Mouse (Mus musculus) midbrain, embryonic 11.5 days (tissue): ENCODE results near the gene Clasrp. TPM values are rescaled to one million over a fixed set of nuclear protein-coding genes. Genes with fewer than 3 reads are reported as not detected.

Experiments used
- ATAC-seq: fragments of 200-750 bp; cut with Nextera tagmentation; 2 replicates; pipeline ENCODE4 v1.8.0; 2017; ENCODE audit warnings: moderate TSS enrichment, moderate library complexity; ENCODE audit not compliant: low FRiP score
- DNase-seq: peaks from one replicate; pipeline ENCODE4 v3.0.0; 2015; ENCODE audit warnings: low spot score; ENCODE audit errors: missing footprints
- H3K27ac ChIP-seq: fragments of 300-500 bp; sonication (generic); 2 replicates; pipeline ENCODE4 v1.5.1; 2014; ENCODE audit warnings: low read depth, low read length
- H3K27me3 ChIP-seq: fragments of 300-500 bp; sonication (generic); 2 replicates; pipeline ENCODE4 v1.6.1; 2014; ENCODE audit warnings: mild to moderate bottlenecking, low read length, moderate library complexity, mixed read lengths; ENCODE audit not compliant: control insufficient read depth, insufficient read depth
- H3K36me3 ChIP-seq: fragments of 300-500 bp; sonication (generic); 2 replicates; pipeline ENCODE4 v1.6.1; 2014; ENCODE audit warnings: mild to moderate bottlenecking, low read length, moderate library complexity, mixed read lengths; ENCODE audit not compliant: control insufficient read depth, insufficient read depth
- H3K4me1 ChIP-seq: fragments of 300-500 bp; sonication (generic); 2 replicates; pipeline ENCODE4 v1.6.1; 2014; ENCODE audit warnings: low read length; ENCODE audit not compliant: control insufficient read depth, insufficient read depth
- H3K4me2 ChIP-seq: fragments of 300-500 bp; sonication (generic); 2 replicates; pipeline ENCODE4 v1.6.1; 2014; ENCODE audit warnings: mild to moderate bottlenecking, moderate library complexity
- H3K4me3 ChIP-seq: fragments of 300-500 bp; sonication (generic); 2 replicates; pipeline ENCODE4 v1.5.1; 2014; ENCODE audit warnings: low read depth, low read length
- H3K9ac ChIP-seq: fragments of 300-500 bp; sonication (generic); 2 replicates; pipeline ENCODE4 v1.6.1; 2014; ENCODE audit warnings: low read length
- H3K9me3 ChIP-seq: fragments of 300-500 bp; sonication (generic); 2 replicates; pipeline ENCODE4 v1.6.1; 2016; ENCODE audit warnings: low read length; ENCODE audit not compliant: control insufficient read depth
- WGBS: fragments of 180-500 bp; shearing (Covaris S2); extraction: QIAGEN DNeasy Blood & Tissue Kit; methylation state at CpG from one replicate; pipeline ENCODE4 v1.1.7; 2014; 5-methylcytosine and 5-hydroxymethylcytosine counted together
- polyA plus RNA-seq: library from polyadenylated mRNA; unstranded; fragments of >200 nt; fragmentation: Nextera tagmentation; extraction: Ambion mirVana; gene quantifications from 2 replicates; pipeline ENCODE4 v1.2.1, GENCODE M21; 2014

Gene Clasrp
- polyA plus RNA-seq, 1 experiment from 2014 or later = 44.6 TPM

- WGBS = 89% methylated on average over 10 of the region's 10 CpGs
These were observed 11.1 kb downstream of the Clasrp start for GRCm38 (mm10) chr7:19593061-19593730.

GRCm38 (mm10) chr7:19589917-19590316 lies 14.4 kb downstream of the Clasrp start:
- ATAC-seq (peak; percentile 48; the same call in 1 of the 2 replicates), DNase-seq (peak; percentile 88)
- Histone ChIP-seq H3K27me3 (no peaks in the 10 kb centered on the region), H3K9me3 (no peaks in the 10 kb centered on the region), H3K9ac (no peak overlapping the region), H3K4me1 (no peaks in the 10 kb centered on the region), H3K36me3 (peaks cover 52% of the 10 kb centered on the region), H3K27ac (no peak overlapping the region), H3K4me2 (no peak overlapping the region), H3K4me3 (no peak overlapping the region)
- 63% methylated on average over 3 of the region's 3 CpGs for WGBS

More at GRCm38 (mm10) chr7:19593061-19593730, 11.1 kb downstream of the Clasrp start:
- no peak overlapping the region for H3K4me3 ChIP-seq
- DNase-seq (no peak), ATAC-seq (no peak)
- H3K27ac ChIP-seq = no peak overlapping the region
- peaks cover 30% of the 10 kb centered on the region for H3K36me3 ChIP-seq
- no peak overlapping the region for H3K4me2 ChIP-seq
- H3K9ac ChIP-seq = no peak overlapping the region
- no peaks in the 10 kb centered on the region for H3K9me3 ChIP-seq
- no peaks in the 10 kb centered on the region for H3K27me3 ChIP-seq
- H3K4me1 ChIP-seq = no peaks in the 10 kb centered on the region

- no peak overlapping the region for H3K27ac ChIP-seq
- no peak overlapping the region for H3K4me2 ChIP-seq
- no peak overlapping the region for H3K9ac ChIP-seq
- H3K4me3 ChIP-seq = no peak overlapping the region
- no peak for ATAC-seq
- no peaks in the 10 kb centered on the region for H3K9me3 ChIP-seq
- DNase-seq = peak; percentile 89
- no peaks in the 10 kb centered on the region for H3K4me1 ChIP-seq
- peaks cover 58% of the 10 kb centered on the region for H3K36me3 ChIP-seq
- no peaks in the 10 kb centered on the region for H3K27me3 ChIP-seq
- 60% methylated on average over 3 of the region's 3 CpGs for WGBS
These were observed 15.1 kb downstream of the Clasrp start for GRCm38 (mm10) chr7:19589207-19589606.

- Histone ChIP-seq H3K9ac (no peak overlapping the region), H3K4me1 (no peaks in the 10 kb centered on the region), H3K27me3 (no peaks in the 10 kb centered on the region), H3K9me3 (no peaks in the 10 kb centered on the region), H3K4me3 (no peak overlapping the region), H3K27ac (no peak overlapping the region), H3K36me3 (peaks cover 60% of the 10 kb centered on the region), H3K4me2 (no peak overlapping the region)
- ATAC-seq = no peak
- WGBS = 72% methylated on average over 46 of the region's 46 CpGs
- DNase-seq = no peak
These were observed 18.0 kb downstream of the Clasrp start for GRCm38 (mm10) chr7:19586269-19586668.

GRCm38 (mm10) chr7:19580634-19581033 lies 23.7 kb downstream of the Clasrp start:
- Histone ChIP-seq H3K9me3 (no peaks in the 10 kb centered on the region), H3K36me3 (peaks cover 24% of the 10 kb centered on the region), H3K4me1 (peaks cover 6% of the 10 kb centered on the region), H3K27ac (no peak overlapping the region), H3K27me3 (peaks cover 41% of the 10 kb centered on the region), H3K4me3 (no peak overlapping the region), H3K4me2 (no peak overlapping the region), H3K9ac (no peak overlapping the region)
- ATAC-seq (no peak), DNase-seq (peak; percentile 77)
- 86% methylated on average over 8 of the region's 8 CpGs for WGBS

GRCm38 (mm10) chr7:19579751-19580150 lies 24.5 kb downstream of the Clasrp start:
- Histone ChIP-seq H3K9me3 (no peaks in the 10 kb centered on the region), H3K4me1 (peaks cover 6% of the 10 kb centered on the region), H3K4me3 (no peak overlapping the region), H3K9ac (no peak overlapping the region), H3K4me2 (no peak overlapping the region), H3K36me3 (peaks cover 17% of the 10 kb centered on the region), H3K27ac (no peak overlapping the region), H3K27me3 (peaks cover 42% of the 10 kb centered on the region)
- 84% methylated on average over 10 of the region's 10 CpGs for WGBS
- ATAC-seq (no peak), DNase-seq (no peak)

- H3K9ac ChIP-seq = no peak overlapping the region
- H3K9me3 ChIP-seq = no peaks in the 10 kb centered on the region
- ATAC-seq (no peak), DNase-seq (peak; percentile 68)
- H3K4me2 ChIP-seq = no peak overlapping the region
- H3K36me3 ChIP-seq = peaks cover 4% of the 10 kb centered on the region
- 67% methylated on average over 4 of the region's 4 CpGs for WGBS
- no peak overlapping the region for H3K4me3 ChIP-seq
- peaks cover 6% of the 10 kb centered on the region for H3K4me1 ChIP-seq
- H3K27ac ChIP-seq = no peak overlapping the region
- peaks cover 45% of the 10 kb centered on the region for H3K27me3 ChIP-seq
These were observed 25.9 kb downstream of the Clasrp start for GRCm38 (mm10) chr7:19578436-19578835.

GRCm38 (mm10) chr7:19577877-19578414 lies 26.3 kb downstream of the Clasrp start:
- Histone ChIP-seq H3K27ac (no peak overlapping the region), H3K9ac (no peak overlapping the region), H3K9me3 (no peaks in the 10 kb centered on the region), H3K4me1 (peaks cover 6% of the 10 kb centered on the region), H3K27me3 (peaks cover 45% of the 10 kb centered on the region), H3K4me2 (peak overlapping the region; percentile 53), H3K4me3 (no peak overlapping the region; the same call in 1 of the 2 replicates), H3K36me3 (0 out of 2 replicates have a peak, but pooled peaks cover 3% of the 10 kb centered on the region)
- WGBS = 20% methylated on average over 10 of the region's 10 CpGs
- no peak for ATAC-seq
- peak; percentile 87 for DNase-seq

GRCm38 (mm10) chr7:19577141-19577852 lies 27.0 kb downstream of the Clasrp start, which contains the start of the genes Zfp296 and Gemin7:
Gene Zfp296 (plus strand): TSS chr7:19577287.
Gene Gemin7 (minus strand): TSS chr7:19577595.
- DNase-seq (peak; percentile 91), ATAC-seq (no peak)
- Histone ChIP-seq H3K27ac (no peak within 1 kb of the TSS), H3K4me2 (peak within 1 kb of the TSS; percentile 53), H3K4me1 (peaks cover 9% of the 10 kb centered on the region), H3K9me3 (no peaks in the 10 kb centered on the region), H3K36me3 (0 out of 2 replicates have a peak, but pooled peaks cover 1% of the 10 kb centered on the region), H3K9ac (peak within 1 kb of the TSS; percentile 28; the same call in 1 of the 2 replicates), H3K27me3 (peaks cover 45% of the 10 kb centered on the region), H3K4me3 (peak within 1 kb of the TSS; percentile 27)
- WGBS = 1% methylated on average over 56 of the region's 56 CpGs
